Mouse (Mus musculus): Measurements from ENCODE around the gene Kcnd3. TPM values are rescaled to one million over a fixed set of nuclear protein-coding genes. Genes with fewer than 3 reads are reported as not detected.

Kcnd3 gene
- total RNA-seq, 2 experiments from 2014 or later: 0.08 to 0.10 TPM

DNA sequence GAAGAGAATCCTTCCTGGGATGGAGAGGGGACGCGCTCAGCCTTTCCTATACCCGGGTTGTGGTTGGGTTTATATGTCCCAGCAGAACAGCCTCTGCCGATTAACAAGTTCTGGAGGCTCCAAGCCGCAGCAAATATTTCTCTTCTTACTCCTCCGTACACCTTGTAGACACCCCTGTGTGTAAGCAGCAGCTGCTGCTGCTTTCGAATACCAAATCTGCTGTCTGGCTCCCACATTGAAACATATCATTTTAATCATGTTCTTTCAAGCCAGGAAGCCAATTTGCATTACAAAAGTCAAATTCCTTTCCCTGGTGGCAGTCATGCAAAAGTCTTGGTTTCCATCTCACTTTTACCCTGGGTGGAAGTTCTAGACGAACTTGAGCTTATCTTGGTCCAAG is 76.7 kb downstream of the Kcnd3 start:
- DNase-seq: no peak

- DNase-seq: no peak
Observed at GRCm38 (mm10) chr3:105529700-105530099, 77.6 kb downstream of the Kcnd3 start.

- no peak for DNase-seq
Observed at GRCm38 (mm10) chr3:105530363-105531130, 78.4 kb downstream of the Kcnd3 start.

DNA sequence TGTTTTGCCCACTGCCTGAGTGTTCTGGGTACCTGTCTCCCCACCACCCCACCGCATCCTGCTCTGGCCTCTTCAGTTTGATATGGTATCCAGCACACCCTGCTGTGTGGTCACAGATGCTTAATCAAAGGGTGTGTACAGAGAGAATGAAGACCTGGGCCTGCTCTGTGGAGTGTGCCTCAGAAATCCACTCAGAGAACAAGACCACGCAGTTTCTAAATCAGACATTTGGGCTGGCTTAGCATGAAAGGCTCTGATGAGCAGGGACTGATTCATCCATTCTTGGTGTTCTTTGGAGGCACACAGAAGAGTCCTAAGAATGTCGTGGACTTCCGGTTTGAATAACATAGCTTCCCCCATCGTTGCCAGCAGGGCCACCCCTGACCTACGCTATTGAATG is 86.3 kb downstream of the Kcnd3 start:
- no peak for DNase-seq

DNA sequence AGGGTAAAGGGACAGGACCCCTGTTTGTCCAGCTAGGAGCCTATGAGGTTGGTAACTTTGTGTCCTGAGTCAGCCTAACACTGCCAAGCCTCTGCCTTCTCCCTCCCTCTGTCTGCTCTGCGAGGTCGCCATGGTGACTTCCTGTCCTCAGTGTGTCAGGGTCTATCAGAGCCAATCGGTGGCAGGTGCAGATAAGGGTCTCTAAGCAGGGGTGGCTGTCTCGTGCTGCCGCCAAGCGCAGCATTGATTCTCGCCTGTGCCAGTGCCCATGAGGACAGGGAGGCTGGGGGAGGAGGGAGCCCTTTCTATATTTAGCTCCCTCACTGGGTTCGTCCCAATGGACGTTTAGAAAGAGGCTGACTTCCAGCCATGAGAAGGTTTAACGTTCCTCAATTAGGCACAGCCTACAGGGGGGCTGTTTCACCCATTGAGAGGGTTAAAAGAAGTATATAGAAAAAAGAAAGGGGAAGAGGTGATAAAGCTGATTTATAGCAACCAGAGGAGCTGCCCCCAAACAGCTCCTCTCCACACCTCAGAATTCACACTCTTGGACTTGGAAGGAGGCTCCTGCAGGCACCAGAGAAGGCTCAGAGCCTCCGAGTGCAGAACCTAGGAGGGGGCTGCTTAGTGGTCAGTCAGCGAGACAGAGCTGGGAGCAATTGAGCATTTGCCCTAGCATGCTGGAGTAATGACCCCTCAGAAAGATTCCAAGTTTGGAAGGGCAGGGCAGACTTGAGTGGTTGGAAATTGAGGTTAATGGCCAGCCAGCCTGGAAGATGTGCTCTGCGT is 86.9 kb downstream of the Kcnd3 start:
- no peak for DNase-seq

GRCm38 (mm10) chr3:105542741-105543140 is 90.6 kb downstream of the Kcnd3 start:
- no peak for DNase-seq

DNA sequence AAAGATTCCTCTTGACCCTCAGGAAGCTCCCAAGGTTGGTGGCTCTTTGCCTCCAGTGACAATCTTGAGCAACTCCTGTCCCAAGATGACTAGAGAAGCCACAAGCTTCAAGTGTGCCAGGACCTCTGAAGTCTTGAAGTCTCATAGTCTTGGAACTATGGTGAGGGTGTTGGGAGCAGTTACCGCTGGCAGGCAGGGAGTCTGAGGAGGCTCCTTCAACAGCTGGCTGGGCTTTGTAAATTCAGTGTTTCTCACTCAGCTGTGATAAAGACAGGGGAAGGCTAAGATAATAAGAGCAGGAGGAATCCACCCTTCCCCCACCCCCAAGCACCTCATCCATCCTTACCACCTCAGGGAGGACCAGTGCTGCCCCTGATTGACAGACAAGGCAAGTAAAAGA is 92.0 kb downstream of the Kcnd3 start:
- no peak for DNase-seq

DNA sequence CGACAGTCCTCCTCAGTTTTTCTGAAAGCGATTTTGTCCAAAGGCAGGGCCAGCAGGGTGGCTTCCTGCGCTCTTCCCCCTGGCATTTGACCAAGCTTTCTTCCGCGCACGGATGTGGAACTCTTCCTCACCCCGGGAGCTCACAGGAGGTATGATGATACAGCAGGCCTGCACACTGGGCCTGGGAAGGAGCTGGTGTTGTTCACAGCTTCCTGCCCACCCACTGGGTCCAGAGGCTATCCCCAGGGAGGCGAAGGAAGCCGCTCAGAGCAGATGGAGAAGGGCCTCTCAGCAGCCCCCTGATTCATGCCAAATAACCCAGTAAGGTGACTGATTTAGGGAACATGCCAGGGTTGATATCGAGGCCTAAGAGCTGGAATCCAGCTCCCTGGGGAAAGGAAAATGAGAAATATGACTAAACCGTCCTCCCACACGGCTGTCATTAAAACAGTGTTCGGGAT is 94.5 kb downstream of the Kcnd3 start:
- no peak for DNase-seq

DNA sequence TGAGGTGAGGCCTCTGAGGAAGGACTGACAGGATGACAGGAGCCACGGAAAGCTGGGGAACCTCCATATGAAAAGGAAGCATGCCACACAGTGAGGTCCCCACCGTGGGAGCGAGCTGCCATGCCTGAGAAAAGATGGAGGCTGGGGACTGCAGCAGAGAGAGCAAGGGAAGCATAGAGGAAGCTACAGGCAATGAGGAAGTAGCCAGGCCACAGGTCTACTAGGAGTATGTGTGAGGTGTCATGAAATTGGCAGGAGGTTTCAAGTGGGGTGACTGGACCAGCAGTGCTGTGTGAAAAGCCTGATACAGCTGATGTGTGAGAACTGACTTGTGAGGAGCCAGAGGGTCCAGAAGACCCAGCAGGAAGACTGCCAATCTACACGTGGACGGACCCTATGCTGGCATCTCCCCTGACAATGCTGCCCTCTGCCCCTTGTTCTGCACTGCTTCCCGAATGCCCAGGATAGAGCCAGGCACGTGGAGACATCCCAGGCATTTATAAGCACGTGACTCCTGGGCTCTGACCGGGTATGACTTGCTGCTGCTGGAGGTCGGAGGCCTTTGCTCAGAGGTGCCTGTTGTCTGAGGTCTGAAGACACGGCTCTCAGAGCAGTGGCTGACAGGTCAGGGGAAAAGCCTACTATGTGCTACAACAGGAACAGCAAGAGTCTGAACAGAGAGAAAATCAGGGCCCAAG is 96.1 kb downstream of the Kcnd3 start:
- no peak for DNase-seq

GRCm38 (mm10) chr3:105559456-105559855 is 107.3 kb downstream of the Kcnd3 start:
- DNase-seq: no peak

- no peak for DNase-seq
Observed at GRCm38 (mm10) chr3:105566973-105567372, 114.8 kb downstream of the Kcnd3 start.

DNA sequence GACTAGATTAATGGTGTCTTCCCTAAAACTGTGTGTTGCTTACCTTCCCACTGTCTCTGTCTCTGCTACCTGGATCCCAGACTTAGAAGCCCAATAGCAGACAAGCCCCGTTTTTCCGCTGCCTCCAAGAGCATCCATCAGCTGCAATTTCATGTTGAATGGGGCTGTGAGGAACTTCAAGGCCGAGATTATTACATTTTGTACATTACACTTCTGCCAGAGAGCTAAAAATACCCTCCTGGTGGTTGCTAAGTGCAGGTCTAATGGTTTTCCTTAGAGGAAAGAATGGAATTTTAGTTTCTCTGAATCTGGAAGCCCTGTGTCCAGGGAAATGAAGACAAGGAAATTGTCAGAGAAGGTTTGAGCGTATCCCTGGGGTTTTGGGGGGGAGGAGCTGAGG is 115.3 kb downstream of the Kcnd3 start:
- DNase-seq: no peak

- no peak for DNase-seq
Observed at GRCm38 (mm10) chr3:105568403-105568802, 116.3 kb downstream of the Kcnd3 start.

DNA sequence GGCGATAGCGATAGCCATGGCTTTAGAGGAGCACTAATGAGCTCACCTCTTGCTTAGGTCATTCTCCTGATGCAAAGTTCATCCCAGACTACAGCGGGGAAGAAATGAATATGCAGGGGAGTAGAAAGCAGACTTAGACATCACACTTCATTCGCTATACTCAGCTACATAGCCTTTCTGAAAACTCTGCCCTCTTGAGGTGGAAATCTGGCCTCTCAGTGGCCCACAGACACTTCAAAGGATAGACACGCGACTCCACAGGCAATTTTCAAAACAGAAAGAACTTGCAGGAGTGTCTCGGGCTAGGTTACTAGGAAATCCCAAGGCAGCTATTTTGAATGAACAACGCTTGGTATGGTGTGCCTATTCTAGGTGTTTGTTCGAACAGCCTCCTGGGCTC is 116.7 kb downstream of the Kcnd3 start:
- no peak for DNase-seq

DNA sequence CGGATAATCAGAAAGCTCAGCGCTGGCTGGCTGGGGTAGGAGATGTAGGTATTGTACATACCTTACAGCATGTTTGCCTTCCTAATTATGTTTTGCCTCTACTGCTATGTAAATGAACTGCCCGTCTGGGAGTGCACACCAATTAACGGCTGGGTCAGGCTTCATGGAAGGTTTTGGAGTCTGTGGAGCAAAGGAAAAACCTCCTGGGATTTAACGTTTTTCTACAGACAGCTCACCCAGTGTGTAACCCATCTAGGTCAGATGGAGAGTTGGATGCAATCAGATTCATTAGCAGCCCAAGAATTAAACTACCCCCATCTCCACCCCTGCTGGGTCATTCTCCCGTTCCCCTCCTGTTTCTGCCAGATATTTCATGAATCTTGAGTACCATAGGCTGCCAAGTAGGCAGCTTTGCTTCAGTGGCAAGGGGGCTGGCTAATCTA is 117.2 kb downstream of the Kcnd3 start:
- no peak for DNase-seq

GRCm38 (mm10) chr3:105569950-105570349 is 117.8 kb downstream of the Kcnd3 start:
- no peak for DNase-seq

GRCm38 (mm10) chr3:105570818-105571217 is 118.7 kb downstream of the Kcnd3 start:
- no peak for DNase-seq

DNA sequence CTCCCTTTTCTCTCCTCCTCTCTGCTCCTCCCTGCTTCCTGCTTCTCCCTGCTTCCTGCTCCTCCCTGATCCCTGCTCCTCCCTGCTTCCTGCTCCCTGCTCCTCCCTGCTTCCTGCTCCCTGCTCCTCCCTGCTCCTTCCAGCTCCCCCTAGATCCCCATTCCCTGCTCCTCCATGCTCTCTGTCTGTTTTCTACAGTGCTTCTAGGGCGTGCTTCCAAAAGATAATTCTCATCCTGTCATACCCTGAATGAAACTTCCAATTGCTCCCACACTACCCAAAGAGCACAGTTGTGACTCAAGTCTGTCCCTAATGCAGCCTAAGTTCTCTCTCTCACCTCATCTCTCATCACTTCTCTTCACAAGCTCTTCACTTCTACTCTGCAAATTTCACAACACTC is 119.8 kb downstream of the Kcnd3 start:
- no peak for DNase-seq

GRCm38 (mm10) chr3:105573156-105573555 is 121.0 kb downstream of the Kcnd3 start:
- no peak for DNase-seq

- DNase-seq: no peak
Observed at GRCm38 (mm10) chr3:105578320-105578719, 126.2 kb downstream of the Kcnd3 start.

- no peak for DNase-seq
Observed at GRCm38 (mm10) chr3:105581119-105581518, 129.0 kb downstream of the Kcnd3 start.

DNA sequence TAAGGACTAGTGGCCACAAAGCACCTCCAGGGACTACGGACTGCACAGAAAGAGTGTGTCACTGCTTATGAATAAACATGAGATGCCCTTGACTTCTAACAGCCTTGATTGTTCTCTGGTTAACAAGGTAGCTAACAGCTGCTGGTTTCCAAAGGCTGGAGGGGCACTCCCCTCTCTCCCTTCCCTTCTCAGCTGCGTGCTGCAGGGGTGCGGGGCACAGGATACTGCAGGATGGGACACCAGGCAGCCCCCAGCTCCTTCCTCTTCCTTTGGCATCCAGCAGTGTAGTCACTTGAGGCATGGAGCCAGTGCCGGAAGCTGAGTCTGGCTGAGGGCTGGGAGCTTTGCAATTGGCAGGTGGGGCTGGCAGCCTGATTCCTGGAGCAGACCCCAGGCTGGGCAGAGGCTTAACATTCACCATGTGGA is 133.6 kb downstream of the Kcnd3 start:
- DNase-seq: no peak

Data from gastrocnemius, postnatal 25 days (tissue).